Mouse (Mus musculus) MEL (cell line): ENCODE data around the gene Ccdc142. TPM values are rescaled to one million over a fixed set of nuclear protein-coding genes. Genes with fewer than 3 reads are reported as not detected.

Experiments
- DNase-seq: peaks from one replicate; pipeline ENCODE4 v3.0.0; 2011; ENCODE audit warnings: low read depth, low spot score
- H3K27ac ChIP-seq: 2 replicates; pipeline ENCODE4 v1.5.1; 2012; ENCODE audit warnings: low read depth, mild to moderate bottlenecking, control low read depth, low read length, moderate library complexity; ENCODE audit not compliant: control insufficient read depth
- H3K27me3 ChIP-seq, 2 experiments: fragments of 150-350 bp in 1 of 2; sonication (generic) in 1 of 2; 2 replicates each; pipeline ENCODE4 v1.6.1; 2012; ENCODE audit warnings: low read length in 2 of 2, mild to moderate bottlenecking in 2 of 2, improper control_type of control experiment in 1 of 2, moderate library complexity in 1 of 2; ENCODE audit not compliant: insufficient read depth in 2 of 2, control insufficient read depth in 1 of 2
- H3K36me3 ChIP-seq, 2 experiments: 2 replicates each; pipeline ENCODE4 v1.6.1; 2012 to 2014; ENCODE audit warnings: low read length in 2 of 2, improper control_type of control experiment in 1 of 2, inconsistent platforms in 1 of 2, mild to moderate bottlenecking in 1 of 2; ENCODE audit not compliant: insufficient read depth in 2 of 2, control insufficient read depth in 1 of 2
- H3K4me1 ChIP-seq, 2 experiments: fragments of 150-350 bp in 1 of 2; sonication (generic) in 1 of 2; 2 replicates each; pipeline ENCODE4 v1.6.1; 2012; ENCODE audit warnings: low read length in 2 of 2, improper control_type of control experiment in 1 of 2, mild to moderate bottlenecking in 1 of 2; ENCODE audit not compliant: insufficient read depth in 2 of 2, control insufficient read depth in 1 of 2
- H3K4me3 ChIP-seq, 2 experiments: fragments of 150-350 bp in 1 of 2; sonication (generic) in 1 of 2; 2 replicates each; pipeline ENCODE4 v1.5.1; 2012; ENCODE audit warnings: low read depth in 2 of 2, low read length in 2 of 2, mild to moderate bottlenecking in 2 of 2, moderate library complexity in 2 of 2, control low read depth in 1 of 2, improper control_type of control experiment in 1 of 2; ENCODE audit not compliant: control insufficient read depth in 1 of 2, insufficient read depth in 1 of 2
- H3K79me2 ChIP-seq: 2 replicates; pipeline ENCODE4 v1.6.1; 2012; ENCODE audit warnings: mild to moderate bottlenecking, low read length, moderate library complexity; ENCODE audit not compliant: control insufficient read depth, poor library complexity, insufficient read depth
- H3K9ac ChIP-seq: 2 replicates; pipeline ENCODE4 v1.6.1; 2012; ENCODE audit warnings: low read depth, mild to moderate bottlenecking, control low read depth, low read length, moderate library complexity; ENCODE audit not compliant: control insufficient read depth, poor library complexity, severe bottlenecking
- H3K9me3 ChIP-seq: fragments of 150-350 bp; sonication (generic); replicated peaks from 2 replicates; pipeline ENCODE4 v1.6.1; 2012; ENCODE audit warnings: mild to moderate bottlenecking, low read length, improper control_type of control experiment, moderate library complexity; ENCODE audit not compliant: insufficient read depth
- BHLHE40 ChIP-seq: IDR thresholded peaks from 2 replicates; pipeline ENCODE4 v1.6.1; 2012; ENCODE audit warnings: low read depth, mild to moderate bottlenecking, inconsistent platforms, low read length, improper control_type of control experiment, borderline replicate concordance
- E2F4 ChIP-seq: IDR thresholded peaks from 2 replicates; pipeline ENCODE4 v1.6.1; 2011; ENCODE audit warnings: low read depth, low read length, improper control_type of control experiment, borderline replicate concordance
- EP300 ChIP-seq, 2 experiments: IDR thresholded peaks; 2 replicates each; pipeline ENCODE4 v1.6.1; 2011; ENCODE audit warnings: improper control_type of control experiment in 2 of 2, low read length in 2 of 2, low read depth in 1 of 2, mild to moderate bottlenecking in 1 of 2
- GATA1 ChIP-seq: IDR thresholded peaks from 2 replicates; pipeline ENCODE4 v1.6.1; 2011; ENCODE audit warnings: low read depth, low read length, improper control_type of control experiment
- HCFC1 ChIP-seq: IDR thresholded peaks from 2 replicates; pipeline ENCODE4 v1.6.1; 2012; ENCODE audit warnings: low read depth, mild to moderate bottlenecking, inconsistent platforms, low read length, improper control_type of control experiment, moderate library complexity
- JUND ChIP-seq: IDR thresholded peaks from 2 replicates; pipeline ENCODE4 v1.6.1; 2011; ENCODE audit warnings: low read depth, mild to moderate bottlenecking, improper control_type of control experiment, low read length
- MAFK ChIP-seq: IDR thresholded peaks from 2 replicates; pipeline ENCODE4 v1.6.1; 2011; ENCODE audit warnings: low read depth, mild to moderate bottlenecking, low read length, improper control_type of control experiment, borderline replicate concordance
- MAZ ChIP-seq: IDR thresholded peaks from 2 replicates; pipeline ENCODE4 v1.6.1; 2012; ENCODE audit warnings: low read depth, mild to moderate bottlenecking, inconsistent platforms, low read length, improper control_type of control experiment
- MEF2A ChIP-seq: IDR thresholded peaks from 2 replicates; pipeline ENCODE4 v1.6.1; 2014; ENCODE audit warnings: low read depth, mild to moderate bottlenecking, inconsistent platforms, low read length, improper control_type of control experiment; ENCODE audit not compliant: poor library complexity, insufficient replicate concordance, severe bottlenecking; ENCODE audit errors: extremely low read depth
- MXI1 ChIP-seq: IDR thresholded peaks from 2 replicates; pipeline ENCODE4 v1.6.1; 2011; ENCODE audit warnings: mild to moderate bottlenecking, low read depth, low read length, improper control_type of control experiment
- MYB ChIP-seq: IDR thresholded peaks from 2 replicates; pipeline ENCODE4 v1.6.1; 2011; ENCODE audit warnings: mild to moderate bottlenecking, low read depth, low read length, improper control_type of control experiment
- MYC ChIP-seq: IDR thresholded peaks from 2 replicates; pipeline ENCODE4 v1.6.1; 2011; ENCODE audit warnings: low read depth, mild to moderate bottlenecking, low read length, improper control_type of control experiment, moderate library complexity
- NELFE ChIP-seq: IDR thresholded peaks from 2 replicates; pipeline ENCODE4 v1.6.1; 2011; ENCODE audit warnings: low read depth, low read length, improper control_type of control experiment
- NRF1 ChIP-seq: IDR thresholded peaks from 2 replicates; pipeline ENCODE4 v1.6.1; 2014; ENCODE audit warnings: low read depth, mild to moderate bottlenecking, inconsistent platforms, low read length, improper control_type of control experiment, moderate library complexity; ENCODE audit not compliant: poor library complexity, insufficient read depth, severe bottlenecking
- POLR2A ChIP-seq, 2 experiments: IDR thresholded peaks; 2 replicates each; pipeline ENCODE4 v1.6.1; 2011 to 2012; ENCODE audit warnings: low read length in 2 of 2, mild to moderate bottlenecking in 2 of 2, control low read depth in 1 of 2, improper control_type of control experiment in 1 of 2, low read depth in 1 of 2, moderate library complexity in 1 of 2; ENCODE audit not compliant: control insufficient read depth in 1 of 2, insufficient read depth in 1 of 2, poor library complexity in 1 of 2
- POLR2AphosphoS2 ChIP-seq: IDR thresholded peaks from 2 replicates; pipeline ENCODE4 v1.6.1; 2011; ENCODE audit warnings: low read length, improper control_type of control experiment
- POLR2AphosphoS5 ChIP-seq: IDR thresholded peaks from 2 replicates; pipeline ENCODE4 v1.6.1; 2012; ENCODE audit warnings: low read depth, borderline replicate concordance, mild to moderate bottlenecking, inconsistent platforms, low read length, moderate library complexity, mixed read lengths
- RAD21 ChIP-seq: IDR thresholded peaks from 2 replicates; pipeline ENCODE4 v1.6.1; 2011; ENCODE audit warnings: mild to moderate bottlenecking, low read depth, low read length, improper control_type of control experiment
- SIN3A ChIP-seq: IDR thresholded peaks from 2 replicates; pipeline ENCODE4 v1.6.1; 2012; ENCODE audit warnings: low read length, improper control_type of control experiment, inconsistent platforms
- SMC3 ChIP-seq: IDR thresholded peaks from 2 replicates; pipeline ENCODE4 v1.6.1; 2011; ENCODE audit warnings: low read depth, low read length, improper control_type of control experiment
- TAL1 ChIP-seq: IDR thresholded peaks from 2 replicates; pipeline ENCODE4 v1.6.1; 2012; ENCODE audit warnings: mild to moderate bottlenecking, inconsistent platforms, low read length, moderate library complexity, mixed read lengths
- TBP ChIP-seq: IDR thresholded peaks from 2 replicates; pipeline ENCODE4 v1.8.0; 2011; ENCODE audit warnings: low read depth, low read length, improper control_type of control experiment
- TCF12 ChIP-seq: IDR thresholded peaks from 2 replicates; pipeline ENCODE4 v1.6.1; 2014; ENCODE audit warnings: low read depth, mild to moderate bottlenecking, inconsistent platforms, low read length, improper control_type of control experiment, moderate library complexity
- UBTF ChIP-seq: IDR thresholded peaks from 2 replicates; pipeline ENCODE4 v1.6.1; 2012; ENCODE audit warnings: low read depth, mild to moderate bottlenecking, inconsistent platforms, low read length, improper control_type of control experiment, moderate library complexity, borderline replicate concordance; ENCODE audit not compliant: insufficient read depth
- USF2 ChIP-seq, 2 experiments: IDR thresholded peaks; 2 replicates each; pipeline ENCODE4 v1.6.1; 2011 to 2012; ENCODE audit warnings: improper control_type of control experiment in 2 of 2, low read length in 2 of 2, borderline replicate concordance in 1 of 2, inconsistent platforms in 1 of 2, low read depth in 1 of 2, mild to moderate bottlenecking in 1 of 2; ENCODE audit not compliant: insufficient read depth in 1 of 2
- ZKSCAN1 ChIP-seq: IDR thresholded peaks from 2 replicates; pipeline ENCODE4 v1.6.1; 2012; ENCODE audit warnings: low read depth, mild to moderate bottlenecking, inconsistent platforms, low read length, improper control_type of control experiment, moderate library complexity
- ZMIZ1 ChIP-seq: IDR thresholded peaks from 2 replicates; pipeline ENCODE4 v1.6.1; 2012; ENCODE audit warnings: low read depth, mild to moderate bottlenecking, inconsistent platforms, low read length, improper control_type of control experiment, moderate library complexity
- polyA plus RNA-seq, 2 experiments: library from polyadenylated mRNA; stranded (reverse) in 1 of 2; unstranded in 1 of 2; fragments of >175 nt in 1 of 2; fragments of >200 nt in 1 of 2; gene quantifications; 2 replicates each; pipeline versions ENCODE4 v1.2.1 to v1.2.4; 2012; ENCODE audit warnings: low replicate concordance in 2 of 2, low read depth in 1 of 2; ENCODE audit not compliant: insufficient read length in 2 of 2, insufficient read depth in 1 of 2, missing spikeins in 1 of 2
- total RNA-seq: library from RNA; depleted of rRNA; stranded (reverse); fragments of 300-350 nt; gene quantifications from 2 replicates; pipeline ENCODE4 v1.2.3, GENCODE M21; 2012

The Ccdc142 gene
- total and polyA plus RNA-seq, 3 experiments: 2.2 to 5.1 TPM; not detected in 1

DNA sequence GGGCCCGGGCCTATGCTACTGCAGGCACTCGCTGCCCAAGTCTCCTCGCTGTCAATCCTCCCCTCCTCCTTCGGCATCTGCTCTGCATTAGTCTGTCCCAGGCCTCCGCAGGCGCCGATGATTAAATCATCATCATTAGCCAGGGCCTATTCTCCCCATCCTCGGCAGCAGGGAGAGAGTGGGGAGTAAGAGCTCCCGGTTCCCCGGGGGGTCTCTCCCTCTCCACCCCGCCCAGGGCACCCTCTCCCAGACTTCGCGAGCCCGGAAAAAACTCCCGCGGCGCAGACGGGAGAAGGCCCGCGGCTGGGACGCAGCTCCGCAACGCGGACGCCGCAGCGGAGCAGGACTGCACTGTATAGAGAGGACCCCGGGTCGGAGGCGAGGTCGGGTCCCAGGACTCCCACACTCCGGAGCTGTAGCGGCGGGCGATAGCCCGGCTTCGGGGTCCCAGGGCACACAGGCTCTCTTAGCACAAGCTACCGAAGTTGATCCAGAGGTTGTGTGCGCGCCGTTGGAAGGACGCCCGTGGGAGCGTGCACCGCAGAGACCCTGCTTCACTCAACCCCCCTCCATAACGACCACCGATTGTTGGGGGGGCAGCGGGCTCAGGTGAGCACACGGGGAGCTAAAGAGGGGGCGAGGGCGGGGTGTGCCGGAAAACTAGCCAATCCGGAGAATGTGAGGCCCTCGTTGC, 23.6 kb upstream of the Ccdc142 start, which contains the start of gene Pcgf1:
TSS of gene Pcgf1 (plus strand) at position 240 of the 694 bp plus-strand sequence.
- Histone ChIP-seq H3K36me3 (peaks cover 0 to 9% of the 10 kb centered on the region in 2 experiments; a peak in 2 of 4 replicates), H3K9me3 (no peaks in the 10 kb centered on the region), H3K27me3 (no peaks in the 10 kb centered on the region), H3K4me1 (peaks cover 0 to 13% of the 10 kb centered on the region in 2 experiments; a peak in 2 of 4 replicates), H3K4me3 (peak within 1 kb of the TSS; percentile 78 to 88), H3K27ac (peak within 1 kb of the TSS; percentile 89), H3K9ac (peak within 1 kb of the TSS; percentile 96), H3K79me2 (peaks cover 11% of the 10 kb centered on the region)
- peak; percentile 57 for DNase-seq
- TF ChIP-seq MYC (no peak), UBTF (peak; percentile 78; the same call in 1 of the 2 replicates), HCFC1 (0 out of 2 replicates have a peak, but pooled peaks have one; percentile 43), MXI1 (peak; percentile 34; the same call in 1 of the 2 replicates), NRF1 (peak; percentile 25; the same call in 1 of the 2 replicates)

DNA sequence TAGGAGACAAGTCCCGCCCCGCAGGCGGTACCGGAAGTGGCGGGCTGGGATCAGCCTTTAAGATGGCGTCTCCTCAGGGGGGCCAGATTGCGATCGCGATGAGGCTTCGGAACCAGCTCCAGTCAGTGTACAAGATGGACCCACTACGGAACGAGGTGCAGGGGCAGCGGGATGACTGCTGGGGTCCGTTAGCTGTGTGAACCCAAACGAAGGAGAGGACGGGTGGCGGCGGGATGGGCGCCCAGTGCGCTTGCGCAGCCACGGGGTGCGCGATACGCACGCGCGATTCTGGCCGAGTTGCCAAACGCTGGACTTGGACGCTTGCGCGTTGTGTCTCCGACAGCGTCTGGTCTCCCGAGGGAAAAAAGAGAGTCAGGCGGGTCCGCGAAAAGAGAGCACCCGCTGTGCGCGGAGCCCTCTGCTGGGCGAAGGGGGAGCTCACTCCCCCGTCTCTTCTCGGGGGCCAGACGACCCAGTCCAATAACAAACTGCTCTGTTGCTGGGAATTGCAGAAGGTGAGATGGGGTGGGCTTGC, 23.0 kb upstream of the Ccdc142 start:
- DNase-seq: peak; percentile 98
- H3K9me3 ChIP-seq: no peaks in the 10 kb centered on the region
- H3K4me3 ChIP-seq: peak overlapping the region; percentile 78 to 88
- H3K79me2 ChIP-seq: peaks cover 11% of the 10 kb centered on the region
- H3K9ac ChIP-seq: peak overlapping the region; percentile 87
- no peaks in the 10 kb centered on the region for H3K27me3 ChIP-seq
- H3K36me3 ChIP-seq: peaks cover 0 to 9% of the 10 kb centered on the region in 2 experiments; a peak in 2 of 4 replicates
- peak overlapping the region; percentile 89 for H3K27ac ChIP-seq
- H3K4me1 ChIP-seq: peaks cover 0 to 13% of the 10 kb centered on the region in 2 experiments; a peak in 2 of 4 replicates
- TF ChIP-seq USF2 (IDR thresholded peaks at IDR 0.05; ENCODE audit: borderline replicate concordance in 1 of 2, insufficient read depth in 1 of 2, low read depth in 1 of 2, low read length in 2 of 2) (no peak), NELFE (peak; percentile 74), MXI1 (no peak), TCF12 (no peak), SMC3 (peak; percentile 44), RAD21 (peak; percentile 17), NRF1 (peak; percentile 91), POLR2AphosphoS2 (0 out of 2 replicates have a peak, but pooled peaks have one; percentile 29), EP300 (IDR thresholded peaks at IDR 0.05; ENCODE audit: low read depth in 1 of 2, low read length in 2 of 2) (no peak), GATA1 (peak; percentile 92), POLR2AphosphoS5 (no peak), MYC (0 out of 2 replicates have a peak, but pooled peaks have one; percentile 58), MAFK (no peak), HCFC1 (peak; percentile 76), ZMIZ1 (peak; percentile 32; the same call in 1 of the 2 replicates), SIN3A (peak; percentile 72), JUND (no peak), E2F4 (peak; percentile 66; the same call in 1 of the 2 replicates), ZKSCAN1 (no peak), MYB (no peak), POLR2A (IDR thresholded peaks at IDR 0.05; ENCODE audit: control insufficient read depth in 1 of 2, insufficient read depth in 1 of 2, low read depth in 1 of 2, low read length in 2 of 2, poor library complexity in 1 of 2) (peak in 1 of 2 experiments; percentile 65; a peak in 1 of 4 replicates), TAL1 (no peak), TBP (peak; percentile 70), MEF2A (no peak), MAZ (peak; percentile 74), BHLHE40 (no peak)
